Mouse (Mus musculus) myocyte (in vitro differentiated cells): ENCODE data around the gene Gm3854. TPM values are rescaled to one million over a fixed set of nuclear protein-coding genes. Genes with fewer than 3 reads are reported as not detected.

Source experiments
- H3K27me3 ChIP-seq: one replicate; pipeline ENCODE4 v1.6.1; 2011; ENCODE audit not compliant: control insufficient read depth, insufficient read depth, insufficient read length
- H3K36me3 ChIP-seq: one replicate; pipeline ENCODE4 v1.6.1; 2011; ENCODE audit not compliant: control insufficient read depth, insufficient read depth
- H3K4me2 ChIP-seq: one replicate; pipeline ENCODE4 v1.6.1; 2011; ENCODE audit warnings: low read depth, control low read depth
- H3K4me3 ChIP-seq: one replicate; pipeline ENCODE4 v1.5.1; 2011; ENCODE audit warnings: mild to moderate bottlenecking, control low read depth, moderate library complexity
- H3K79me2 ChIP-seq: one replicate; pipeline ENCODE4 v1.6.1; 2011; ENCODE audit not compliant: control insufficient read depth, insufficient read depth
- H3ac ChIP-seq: one replicate; pipeline ENCODE4 v1.6.1; 2011; ENCODE audit not compliant: control insufficient read depth, insufficient read length
- E2F4 ChIP-seq: IDR thresholded peaks from one replicate; pipeline ENCODE4 v1.6.1; 2011; ENCODE audit warnings: mild to moderate bottlenecking, control low read depth, moderate library complexity; ENCODE audit not compliant: insufficient read depth
- MYOG ChIP-seq, 3 experiments: IDR thresholded peaks; one replicate each; pipeline ENCODE4 v1.6.1; 2011; ENCODE audit warnings: control low read depth in 2 of 3, low read depth in 2 of 3, mild to moderate bottlenecking in 2 of 3; ENCODE audit not compliant: insufficient read length in 2 of 3, control insufficient read depth in 1 of 3, insufficient read depth in 1 of 3
- POLR2A ChIP-seq: IDR thresholded peaks from one replicate; pipeline ENCODE4 v1.6.1; 2011; ENCODE audit warnings: low read depth, mild to moderate bottlenecking, control low read depth, moderate library complexity; ENCODE audit not compliant: insufficient read length
- REST ChIP-seq: IDR thresholded peaks from one replicate; pipeline ENCODE4 v1.6.1; 2011; ENCODE audit warnings: mild to moderate bottlenecking, control low read depth, moderate library complexity; ENCODE audit not compliant: insufficient read depth, insufficient read length
- polyA plus RNA-seq: library from polyadenylated mRNA; unstranded; fragments of >200 nt; fragmentation: generic; extraction: Trizol; gene quantifications from one replicate; pipeline ENCODE4 v1.2.1, GENCODE M21; 2012; ENCODE audit warnings: missing spikeins

The Gm3854 gene
- polyA plus RNA-seq, 1 experiment: 0.11 TPM

- no peak within 1 kb of the TSS for H3ac ChIP-seq
- H3K79me2 ChIP-seq: no peaks in the 10 kb centered on the region
- peak within 1 kb of the TSS; percentile 17 for H3K4me3 ChIP-seq
- H3K36me3 ChIP-seq: peaks cover 9% of the 10 kb centered on the region
- no peak for TF ChIP-seq REST
- no peak for TF ChIP-seq E2F4
- peak; percentile 44 for TF ChIP-seq POLR2A
- no peak for TF ChIP-seq MYOG (IDR thresholded peaks at IDR 0.05; ENCODE audit: control insufficient read depth in 1 of 3, insufficient read depth in 1 of 3, insufficient read length in 2 of 3, low read depth in 2 of 3)
- no peaks in the 10 kb centered on the region for H3K27me3 ChIP-seq
- H3K4me2 ChIP-seq: peak within 1 kb of the TSS; percentile 68
Measured at GRCm38 (mm10) chr7:6397996-6398975, 54.7 kb downstream of the Gm3854 start, which contains the start of gene Smim17. Gene Smim17 (plus strand): TSS chr7:6398715.

Other genes starting within 250 kb of the Gm3854 start
- gene Zfp787, start 187.8 kb upstream of the Gm3854 start, polyA plus RNA-seq: 46.6 TPM
- gene Zfp444, start 171.5 kb upstream of the Gm3854 start, polyA plus RNA-seq: 29.2 TPM
- gene Galp, start 146.7 kb upstream of the Gm3854 start, polyA plus RNA-seq: not detected
- gene Zscan5b, start 121.5 kb upstream of the Gm3854 start, polyA plus RNA-seq: not detected
- not detected for gene Epp13, start 91.0 kb upstream of the Gm3854 start, polyA plus RNA-seq
- 2.8 TPM for gene Zfp667, start 57.2 kb upstream of the Gm3854 start, polyA plus RNA-seq
- 0.80 TPM for gene Zfp583, start 12.5 kb upstream of the Gm3854 start, polyA plus RNA-seq
- gene Zfp78, start 19.5 kb downstream of the Gm3854 start, polyA plus RNA-seq: 0.46 TPM
- 2.4 TPM for gene Zfp28, start 39.5 kb downstream of the Gm3854 start, polyA plus RNA-seq
- not detected for gene Smim17, start 55.0 kb downstream of the Gm3854 start, polyA plus RNA-seq
- not detected for gene Gm20715, start 66.5 kb downstream of the Gm3854 start, polyA plus RNA-seq
- gene Olfr1344, start 94.9 kb downstream of the Gm3854 start, polyA plus RNA-seq: not detected
- not detected for gene Olfr1336, start 112.4 kb downstream of the Gm3854 start, polyA plus RNA-seq
- not detected for gene Olfr1346, start 123.3 kb downstream of the Gm3854 start, polyA plus RNA-seq
- gene Olfr5, start 143.2 kb downstream of the Gm3854 start, polyA plus RNA-seq: not detected
- gene Olfr1347, start 156.0 kb downstream of the Gm3854 start, polyA plus RNA-seq: not detected
- not detected for gene Olfr1348, start 165.0 kb downstream of the Gm3854 start, polyA plus RNA-seq
- gene Olfr1349, start 179.2 kb downstream of the Gm3854 start, polyA plus RNA-seq: 0.06 TPM
- gene Olfr1350, start 221.1 kb downstream of the Gm3854 start, polyA plus RNA-seq: not detected